11 mouse cellular contexts compared by ENCODE assay signal in genomic region chrX:73911588-73911987, GRCm38 (mm10). TPM values are rescaled to one million over a fixed set of nuclear protein-coding genes. Genes with fewer than 3 reads are reported as not detected.
DNase-seq lines count a peak whose midpoint lies in the region; ATAC-seq and TF ChIP-seq lines count a peak whose summit lies in the region.
"Had no signal": no experiment of that assay in that cellular context is flagged by ENCODE, and none has a peak within 500 bp of the region (broad histone marks: within the 10 kb centered on the region; RNA-seq: fewer than 3 reads in every experiment).

No protein-coding gene starts in this region.

- H3K36me3 ChIP-seq in liver, embryonic 13.5 days: no peaks in the 10 kb centered on the region
- H3K36me3 ChIP-seq in hindbrain, postnatal 0 days (ENCODE audit: insufficient read depth, low read length): no peaks in the 10 kb centered on the region
- H3K36me3 ChIP-seq in forebrain, embryonic 10.5 days (replicated peaks): peaks cover under 1% of the 10 kb centered on the region

- ATAC-seq in liver, embryonic 13.5 days (ENCODE audit: low read depth): no peak
- ATAC-seq in hindbrain, postnatal 0 days: no peak

- peak; percentile 75 for DNase-seq in A20 (ENCODE audit: low read depth, low spot score)
- DNase-seq in CD4-positive, CD25-positive, alpha-beta regulatory T cell, adult 2 months (ENCODE audit: low read depth, low spot score): peak; percentile 72
- DNase-seq in liver, embryonic 13.5 days: no peak
- peak; percentile 55 to 57 for DNase-seq in spleen, adult 18-20 months
- DNase-seq in hindbrain, postnatal 0 days (ENCODE audit: low spot score): no peak
- no peak for DNase-seq in forebrain, embryonic 10.5 days (ENCODE audit: extremely low spot score, low spot score)
- no peak for DNase-seq in urinary bladder, postnatal 25 days (ENCODE audit: low spot score)
- DNase-seq: cerebellum, adult 9-10 months had no signal

- H3K9ac ChIP-seq in liver, embryonic 13.5 days: no peak overlapping the region
- no peak overlapping the region for H3K9ac ChIP-seq in hindbrain, postnatal 0 days (replicated peaks; ENCODE audit: low read length)

- no peaks in the 10 kb centered on the region for H3K9me3 ChIP-seq in liver, embryonic 13.5 days (replicated peaks)
- no peaks in the 10 kb centered on the region for H3K9me3 ChIP-seq in hindbrain, postnatal 0 days (ENCODE audit: low read length)
- no peaks in the 10 kb centered on the region for H3K9me3 ChIP-seq in forebrain, embryonic 10.5 days

- no peak for TF ChIP-seq CTCF in hindbrain, postnatal 0 days (IDR thresholded peaks at IDR 0.05; ENCODE audit: low read depth)

- no peaks in the 10 kb centered on the region for H3K27me3 ChIP-seq in liver, embryonic 13.5 days
- H3K27me3 ChIP-seq in hindbrain, postnatal 0 days (ENCODE audit: insufficient read depth, low read length): no peaks in the 10 kb centered on the region
- peaks cover 12% of the 10 kb centered on the region; the same call in 1 of the 2 replicates for H3K27me3 ChIP-seq in forebrain, embryonic 10.5 days (ENCODE audit: poor library complexity, severe bottlenecking)

- WGBS in liver, embryonic 13.5 days (ENCODE audit: insufficient replicate concordance): 46% methylated on average over 2 of the region's 2 CpGs
- WGBS in hindbrain, postnatal 0 days: 85% methylated on average over 2 of the region's 2 CpGs
- 74% methylated on average over 2 of the region's 2 CpGs for WGBS in forebrain, embryonic 10.5 days

- H3K4me2 ChIP-seq in liver, embryonic 13.5 days: peak overlapping the region; percentile 74
- H3K4me2 ChIP-seq in hindbrain, postnatal 0 days (ENCODE audit: low read depth, low read length): no peak overlapping the region

- peak overlapping the region; percentile 53; the same call in 1 of the 2 replicates for H3K4me3 ChIP-seq in liver, embryonic 13.5 days (replicated peaks)
- no peak overlapping the region for H3K4me3 ChIP-seq in hindbrain, postnatal 0 days (ENCODE audit: low read length)
- H3K4me3 ChIP-seq in forebrain, embryonic 10.5 days: no peak overlapping the region
- H3K4me3 ChIP-seq: myocyte had no signal

- H3K4me1 ChIP-seq in liver, embryonic 13.5 days (replicated peaks): peaks cover 53% of the 10 kb centered on the region
- H3K4me1 ChIP-seq in hindbrain, postnatal 0 days (ENCODE audit: insufficient read depth, low read length): no peaks in the 10 kb centered on the region
- peaks cover 14% of the 10 kb centered on the region for H3K4me1 ChIP-seq in forebrain, embryonic 10.5 days

- peak overlapping the region; percentile 76 for H3K27ac ChIP-seq in liver, embryonic 13.5 days
- no peak overlapping the region for H3K27ac ChIP-seq in hindbrain, postnatal 0 days
- H3K27ac ChIP-seq in forebrain, embryonic 10.5 days: no peak overlapping the region

RNA-seq across cellular contexts. Expression of gene Arhgap4, which starts 10.1 kb away (rescaled TPM):
- 4.7 and 4.8 TPM in 2 replicates for polyA plus RNA-seq in liver, embryonic 13.5 days (2015; fragmentation: Nextera tagmentation; extraction: Ambion mirVana)
- 7.0 and 7.1 TPM in 2 replicates for total RNA-seq in hindbrain, postnatal 0 days (2014; rRNA removed)
- 1.6 and 1.7 TPM in 2 replicates for polyA plus RNA-seq in hindbrain, postnatal 0 days (2015; fragmentation: Nextera tagmentation; extraction: Ambion mirVana)
- 2.0 and 3.2 TPM in 2 replicates for polyA plus RNA-seq in forebrain, embryonic 10.5 days (2016; fragmentation: Nextera tagmentation; extraction: Ambion mirVana)

RNA-seq across cellular contexts. Expression of gene Naa10, which starts 10.2 kb away (rescaled TPM):
- polyA plus RNA-seq in liver, embryonic 13.5 days (2015; fragmentation: Nextera tagmentation; extraction: Ambion mirVana): 129 and 131 TPM in 2 replicates
- 70.7 and 79.2 TPM in 2 replicates for total RNA-seq in hindbrain, postnatal 0 days (2014; rRNA removed)
- 102 and 104 TPM in 2 replicates for polyA plus RNA-seq in hindbrain, postnatal 0 days (2015; fragmentation: Nextera tagmentation; extraction: Ambion mirVana)
- polyA plus RNA-seq in forebrain, embryonic 10.5 days (2016; fragmentation: Nextera tagmentation; extraction: Ambion mirVana): 171 and 175 TPM in 2 replicates

RNA-seq across cellular contexts. Expression of gene L1cam, which starts 15.7 kb away (rescaled TPM):
- 0.16 and 0.19 TPM in 2 replicates for polyA plus RNA-seq in liver, embryonic 13.5 days (2015; fragmentation: Nextera tagmentation; extraction: Ambion mirVana)
- total RNA-seq in hindbrain, postnatal 0 days (2014; rRNA removed): 237 and 269 TPM in 2 replicates
- polyA plus RNA-seq in hindbrain, postnatal 0 days (2015; fragmentation: Nextera tagmentation; extraction: Ambion mirVana): 57.4 and 73.8 TPM in 2 replicates
- polyA plus RNA-seq in forebrain, embryonic 10.5 days (2016; fragmentation: Nextera tagmentation; extraction: Ambion mirVana): 3.0 and 5.0 TPM in 2 replicates

RNA-seq across cellular contexts. Expression of gene Renbp, which starts 19.1 kb away (rescaled TPM):
- polyA plus RNA-seq in liver, embryonic 13.5 days (2015; fragmentation: Nextera tagmentation; extraction: Ambion mirVana): 17.5 TPM in 2 replicates
- 5.5 and 6.3 TPM in 2 replicates for total RNA-seq in hindbrain, postnatal 0 days (2014; rRNA removed)
- 15.2 and 16.5 TPM in 2 replicates for polyA plus RNA-seq in hindbrain, postnatal 0 days (2015; fragmentation: Nextera tagmentation; extraction: Ambion mirVana)
- polyA plus RNA-seq in forebrain, embryonic 10.5 days (2016; fragmentation: Nextera tagmentation; extraction: Ambion mirVana): 17.3 and 18.7 TPM in 2 replicates

RNA-seq across cellular contexts. Expression of gene Avpr2, which starts 19.7 kb away (rescaled TPM):
- 0.06 and 0.10 TPM in 2 replicates for polyA plus RNA-seq in liver, embryonic 13.5 days (2015; fragmentation: Nextera tagmentation; extraction: Ambion mirVana)
- total RNA-seq in hindbrain, postnatal 0 days (2014; rRNA removed): not detected in 2 replicates
- not detected in 2 replicates for polyA plus RNA-seq in hindbrain, postnatal 0 days (2015; fragmentation: Nextera tagmentation; extraction: Ambion mirVana)
- polyA plus RNA-seq in forebrain, embryonic 10.5 days (2016; fragmentation: Nextera tagmentation; extraction: Ambion mirVana): 0.16 TPM in 1 of 2 replicates, not detected in the other
- total RNA-seq: left cerebral cortex, postnatal 10 days had no signal
- polyA plus RNA-seq: myocyte; stomach, embryonic 14.5 days had no signal

Comparison
In these comparisons a context has a peak if more than half of its experiments do, and no peak if none do; other contexts are left out.
1. DNase-seq: peak in A20 (single experiment), CD4-positive, CD25-positive, alpha-beta regulatory T cell, adult 2 months (single experiment) and spleen, adult 18-20 months (2 of 2); none in liver, embryonic 13.5 days (single experiment), hindbrain, postnatal 0 days (single experiment), forebrain, embryonic 10.5 days (single experiment) and urinary bladder, postnatal 25 days (single experiment).